Mouse (Mus musculus) adrenal gland, adult 2 months (tissue): ENCODE measurements around the gene Chst3. TPM values are rescaled to one million over a fixed set of nuclear protein-coding genes. Genes with fewer than 3 reads are reported as not detected.
A peak's percentile ranks its signal among the peaks of the same experiment; 100 is the strongest.
"Not testable (repeated sequence)": the region's sequence is repeated elsewhere in the genome, so short reads cannot be mapped to it uniquely, and the experiment has no call there.

ENCODE experiments used
- DNase-seq: peaks from one replicate; pipeline ENCODE4 v3.0.0; 2021
- microRNA-seq, 2 experiments: library from miRNA; unstranded; fragments of <30 nt; microRNA quantifications; one replicate each; pipeline ENCODE4 v1.2.0; 2021
- polyA plus RNA-seq: library from polyadenylated mRNA; depleted of rRNA; stranded (reverse); fragments of >200 nt; gene quantifications from 2 replicates; pipeline ENCODE4 v1.2.3, GENCODE M21; 2012; rRNA removed
- total RNA-seq, 2 experiments: library from RNA; stranded (reverse); gene quantifications; 2 replicates each; pipeline ENCODE4 v1.2.3; 2021

The Chst3 gene
- total and polyA plus RNA-seq, 3 experiments = 0.37 to 1.7 (median 0.79) TPM

- not testable (repeated sequence) for DNase-seq
Measured at GRCm38 (mm10) chr10:60161397-60161796, 57.7 kb downstream of the Chst3 start.

- peak; percentile 54 for DNase-seq
Measured at GRCm38 (mm10) chr10:60158144-60158543, 60.9 kb downstream of the Chst3 start.

- peak; percentile 71 for DNase-seq
Measured at GRCm38 (mm10) chr10:60156016-60156415, 63.0 kb downstream of the Chst3 start.

GRCm38 (mm10) chr10:60151107-60151663 lies 67.9 kb downstream of the Chst3 start:
- DNase-seq = no peak

GRCm38 (mm10) chr10:60148087-60148486 lies 71.0 kb downstream of the Chst3 start:
- DNase-seq = peak; percentile 77

GRCm38 (mm10) chr10:60147510-60148047 lies 71.5 kb downstream of the Chst3 start:
- not testable (repeated sequence) for DNase-seq

GRCm38 (mm10) chr10:60141656-60142160 lies 77.4 kb downstream of the Chst3 start:
- no peak for DNase-seq

GRCm38 (mm10) chr10:60140751-60141150 lies 78.3 kb downstream of the Chst3 start:
- DNase-seq = no peak

- DNase-seq = no peak
Measured at GRCm38 (mm10) chr10:60138680-60139079, 80.4 kb downstream of the Chst3 start.

- DNase-seq = no peak
Measured at GRCm38 (mm10) chr10:60136935-60137334, 82.1 kb downstream of the Chst3 start.

GRCm38 (mm10) chr10:60136010-60136409 lies 83.0 kb downstream of the Chst3 start:
- DNase-seq = not testable (repeated sequence)

- DNase-seq = no peak
Measured at GRCm38 (mm10) chr10:60134201-60134600, 84.9 kb downstream of the Chst3 start.

- no peak for DNase-seq
Measured at GRCm38 (mm10) chr10:60133501-60133900, 85.6 kb downstream of the Chst3 start.

Small RNA genes lying within 50 kb of the gene (microRNA-seq; reads per million reads assigned to microRNA genes)
- 0 reads per million in 2 experiments for gene Gm22117

Other genes with a start within 250 kb of the Chst3 start
- gene Ascc1, start 216.5 kb downstream of the Chst3 start, total RNA-seq = 10 to 100 TPM; 24.8 to 32.0 TPM
- 17.7 and 23.8 TPM in 2 replicates for gene Ascc1, start 216.5 kb downstream of the Chst3 start, polyA plus RNA-seq
- 10 to 100 TPM; 60.4 to 66.3 TPM for gene Anapc16, start 216.1 kb downstream of the Chst3 start, total RNA-seq
- gene Anapc16, start 216.1 kb downstream of the Chst3 start, polyA plus RNA-seq = 33.4 and 40.8 TPM in 2 replicates
- 10 to 100 TPM; 34.8 to 59.0 TPM for gene Spock2, start 113.0 kb downstream of the Chst3 start, total RNA-seq
- gene Spock2, start 113.0 kb downstream of the Chst3 start, polyA plus RNA-seq = 21.8 and 22.9 TPM in 2 replicates
- 1,000 to 10,000 TPM; 1,081 to 1,299 TPM for gene Psap, start 58.4 kb upstream of the Chst3 start, total RNA-seq
- 1,236 and 1,342 TPM in 2 replicates for gene Psap, start 58.4 kb upstream of the Chst3 start, polyA plus RNA-seq
- gene Vsir, start 127.6 kb upstream of the Chst3 start, total RNA-seq = 10 to 100 TPM; 19.2 to 20.2 TPM
- gene Vsir, start 127.6 kb upstream of the Chst3 start, polyA plus RNA-seq = 25.1 and 27.7 TPM in 2 replicates
- gene Gm17455, start 180.5 kb upstream of the Chst3 start, total RNA-seq = not detected
- gene Gm17455, start 180.5 kb upstream of the Chst3 start, polyA plus RNA-seq = 0.12 TPM in 1 of 2 replicates, not detected in the other